Comparison of ENCODE assay signal across 9 mouse cellular contexts in the genomic region with DNA sequence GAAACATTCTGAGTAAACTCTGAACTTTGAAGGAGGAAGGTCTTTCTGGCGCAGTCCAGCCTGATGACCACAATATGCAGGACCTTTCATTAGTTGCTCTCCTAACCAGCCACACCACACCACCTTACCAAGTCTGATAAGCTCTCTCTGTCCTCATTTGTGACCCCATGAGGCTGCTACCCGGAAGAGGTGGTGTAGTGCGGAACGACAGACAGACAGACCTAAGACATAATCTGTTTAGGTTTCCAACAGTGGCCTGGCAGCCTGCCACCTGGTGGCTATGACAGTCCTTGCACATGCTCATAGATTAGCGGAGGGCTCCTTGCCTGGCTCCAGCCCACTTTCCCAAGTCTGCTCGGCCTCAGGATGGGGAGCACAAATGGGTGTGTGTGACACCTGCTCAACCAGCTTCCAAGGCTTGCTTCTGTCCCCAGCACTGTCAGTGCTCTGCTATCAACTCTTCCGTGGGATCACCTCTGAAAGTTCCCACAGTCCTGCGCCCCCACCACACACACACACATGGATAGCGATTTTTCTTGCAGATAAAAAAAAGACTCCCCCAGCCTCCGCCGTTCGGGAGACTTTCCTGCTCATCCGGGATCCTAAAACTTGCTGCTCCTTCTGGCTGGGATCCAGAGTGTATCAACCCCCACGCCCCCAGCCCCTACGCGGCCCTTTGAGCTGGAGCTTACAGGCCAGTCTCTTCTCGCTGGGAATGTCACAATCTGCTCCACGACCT. TPM values are rescaled to one million over a fixed set of nuclear protein-coding genes. Genes with fewer than 3 reads are reported as not detected.
DNase-seq lines count a peak whose midpoint lies in the region; ATAC-seq and TF ChIP-seq lines count a peak whose summit lies in the region.
"Had no signal": no experiment of that assay in that cellular context is flagged by ENCODE, and none has a peak within 500 bp of the region (broad histone marks: within the 10 kb centered on the region; RNA-seq: fewer than 3 reads in every experiment).

No protein-coding gene starts in this region.

- H3K36me3 ChIP-seq in ES-E14 (ENCODE audit: control insufficient read depth, insufficient read depth, low read length, poor library complexity, severe bottlenecking): no peaks in the 10 kb centered on the region
- H3K36me3 ChIP-seq in heart, embryonic 12.5 days: no peaks in the 10 kb centered on the region
- H3K36me3 ChIP-seq in lung, embryonic 16.5 days (ENCODE audit: control insufficient read depth, insufficient read depth, low read length): no peaks in the 10 kb centered on the region

- H3K4me3 ChIP-seq in ES-E14 (ENCODE audit: insufficient read depth in 1 of 2, low read depth in 1 of 2, low read length in 2 of 2, poor library complexity in 1 of 2, severe bottlenecking in 1 of 2): peak overlapping the region; percentile 7 to 48; a peak in 2 of 4 replicates
- H3K4me3 ChIP-seq in heart, embryonic 12.5 days: peak overlapping the region; percentile 32
- H3K4me3 ChIP-seq in lung, embryonic 16.5 days (ENCODE audit: low read length): peak overlapping the region; percentile 29

- no peaks in the 10 kb centered on the region for H3K9me3 ChIP-seq in ES-E14 (ENCODE audit: control insufficient read depth, insufficient read depth, low read depth, low read length)
- no peaks in the 10 kb centered on the region for H3K9me3 ChIP-seq in heart, embryonic 12.5 days (replicated peaks)
- H3K9me3 ChIP-seq in lung, embryonic 16.5 days (ENCODE audit: control insufficient read depth, low read length): no peaks in the 10 kb centered on the region

- peak; percentile 84 to 85 for DNase-seq in B cell, adult 2 months
- peak; percentile 64 for DNase-seq in ES-E14 (ENCODE audit: low read depth, low spot score)
- peak; percentile 88 for DNase-seq in embryo, embryonic 10 days (ENCODE audit: low spot score)
- DNase-seq in kidney, postnatal 10 days: peak; percentile 88
- peak; percentile 87 for DNase-seq in retina, embryonic 14.5 days (ENCODE audit: low spot score)
- DNase-seq in yolk sac, embryonic 10.5 days (ENCODE audit: low spot score): peak; percentile 29

- in situ Hi-C loops in ES-E14 (cut with MboI; ENCODE audit: low sequenced_read_pairs in 2 of 2, unreplicated experiment in 2 of 2): no loop called here

- whole genome bisulfite sequencing in heart, embryonic 12.5 days: 19% methylated on average over 18 of the region's 18 CpGs
- WGBS in lung, embryonic 16.5 days: 12% methylated on average over 18 of the region's 18 CpGs

- H3K9ac ChIP-seq in ES-E14 (ENCODE audit: insufficient read depth, low read depth, low read length, poor library complexity, severe bottlenecking): 0 out of 2 replicates have a peak overlapping the region, but pooled peaks have one; percentile 27
- peak overlapping the region; percentile 56; the same call in 1 of the 2 replicates for H3K9ac ChIP-seq in heart, embryonic 12.5 days
- peak overlapping the region; percentile 53 for H3K9ac ChIP-seq in lung, embryonic 16.5 days (ENCODE audit: low read length)

- no peak for ATAC-seq in heart, embryonic 12.5 days (ENCODE audit: insufficient number of reproducible peaks, low FRiP score)
- ATAC-seq in lung, embryonic 16.5 days (ENCODE audit: low read depth): no peak

- H3K27ac ChIP-seq in ES-E14 (ENCODE audit: insufficient read depth, low read depth, low read length, poor library complexity, severe bottlenecking): no peak overlapping the region
- no peak overlapping the region for H3K27ac ChIP-seq in heart, embryonic 12.5 days (ENCODE audit: poor library complexity, severe bottlenecking)
- no peak overlapping the region for H3K27ac ChIP-seq in lung, embryonic 16.5 days (ENCODE audit: low read length)

- H3K4me2 ChIP-seq in heart, embryonic 12.5 days: peak overlapping the region; percentile 56
- H3K4me2 ChIP-seq in lung, embryonic 16.5 days (ENCODE audit: low read depth, low read length): peak overlapping the region; percentile 53

- peaks cover 1 to 20% of the 10 kb centered on the region in 2 experiments; a peak in 2 of 4 replicates for H3K4me1 ChIP-seq in ES-E14 (ENCODE audit: control insufficient read depth in 2 of 2, insufficient read depth in 2 of 2, low read length in 2 of 2, poor library complexity in 1 of 2)
- H3K4me1 ChIP-seq in heart, embryonic 12.5 days (replicated peaks): peaks cover 49% of the 10 kb centered on the region
- H3K4me1 ChIP-seq in lung, embryonic 16.5 days (replicated peaks; ENCODE audit: control insufficient read depth, insufficient read depth, low read length): peaks cover 52% of the 10 kb centered on the region

- H3K27me3 ChIP-seq in heart, embryonic 12.5 days (replicated peaks): peaks cover 88% of the 10 kb centered on the region
- H3K27me3 ChIP-seq in lung, embryonic 16.5 days (ENCODE audit: control insufficient read depth, insufficient read depth, low read depth, low read length): peaks cover 60% of the 10 kb centered on the region

TF ChIP-seq in ES-E14, 5 proteins besides CTCF, POLR2A, EP300 and RAD21:
- TF ChIP-seq MAFK (IDR thresholded peaks at IDR 0.05; ENCODE audit: insufficient read depth, low read depth, low read length): no peak
- TF ChIP-seq ZC3H11A (IDR thresholded peaks at IDR 0.05; ENCODE audit: borderline replicate concordance, low read depth, low read length): peak; percentile 40; the same call in 1 of the 2 replicates
- TF ChIP-seq CHD2 (IDR thresholded peaks at IDR 0.05; ENCODE audit: low read depth, low read length): no peak
- no peak for TF ChIP-seq ZNF384 (IDR thresholded peaks at IDR 0.05; ENCODE audit: low read depth, low read length)
- TF ChIP-seq HCFC1 (IDR thresholded peaks at IDR 0.05; ENCODE audit: borderline replicate concordance, insufficient read depth, low read length): no peak
TF ChIP-seq in ES-E14: peak in this region for 1.

RNA-seq across cellular contexts. Expression of a gene that starts 5.6 kb away (rescaled TPM):
- total RNA-seq in ES-E14 (2012; rRNA removed): 0.36 and 0.48 TPM in 2 replicates
- polyA plus RNA-seq in heart, embryonic 12.5 days (2016; fragmentation: Nextera tagmentation; extraction: Ambion mirVana): not detected in 2 replicates
- 0.15 and 0.73 TPM in 2 replicates for polyA plus RNA-seq in lung, embryonic 16.5 days (2015; fragmentation: Nextera tagmentation; extraction: Ambion mirVana)
- total RNA-seq: layer of hippocampus, adult 18-20 months had no signal

RNA-seq across cellular contexts. Expression of a gene that starts 44.4 kb away (rescaled TPM):
- total RNA-seq in ES-E14 (2012; rRNA removed): 74.8 and 78.2 TPM in 2 replicates
- polyA plus RNA-seq in heart, embryonic 12.5 days (2016; fragmentation: Nextera tagmentation; extraction: Ambion mirVana): 47.2 and 49.2 TPM in 2 replicates
- 105 and 108 TPM in 2 replicates for polyA plus RNA-seq in lung, embryonic 16.5 days (2015; fragmentation: Nextera tagmentation; extraction: Ambion mirVana)

RNA-seq across cellular contexts. Expression of a gene that starts 56.0 kb away (rescaled TPM):
- 54.1 and 129 TPM in 2 replicates for total RNA-seq in ES-E14 (2012; rRNA removed)
- 2.6 TPM in 2 replicates for polyA plus RNA-seq in heart, embryonic 12.5 days (2016; fragmentation: Nextera tagmentation; extraction: Ambion mirVana)
- polyA plus RNA-seq in lung, embryonic 16.5 days (2015; fragmentation: Nextera tagmentation; extraction: Ambion mirVana): 5.6 and 6.5 TPM in 2 replicates

Comparison
In these comparisons a context has a peak if more than half of its experiments do, and no peak if none do; other contexts are left out.
1. DNase-seq: peak in every context shown above with its lines; median percentile 88 in embryo, embryonic 10 days; 88 in kidney, postnatal 10 days; 87 in retina, embryonic 14.5 days; 84 in B cell, adult 2 months; 64 in ES-E14; 29 in yolk sac, embryonic 10.5 days.